Mouse (Mus musculus): ENCODE results near the gene Pkm. TPM values are rescaled to one million over a fixed set of nuclear protein-coding genes. Genes with fewer than 3 reads are reported as not detected.

Pkm gene
- total and polyA plus RNA-seq, 3 experiments = 71.6 to 2,746 (median 710) TPM

- TF ChIP-seq CHD1 (IDR thresholded peaks at IDR 0.05; ENCODE audit: low read depth, low read length) (no peak), E2F4 (IDR thresholded peaks at IDR 0.05; ENCODE audit: borderline replicate concordance, low read depth, low read length) (no peak), ETS1 (IDR thresholded peaks at IDR 0.05; ENCODE audit: low read depth, low read length) (peak; percentile 81), GABPA (IDR thresholded peaks at IDR 0.05; ENCODE audit: low read depth, low read length) (no peak), ZMIZ1 (IDR thresholded peaks at IDR 0.05; ENCODE audit: low read depth, low read length) (no peak), TCF12 (IDR thresholded peaks at IDR 0.05; ENCODE audit: low read depth, low read length) (peak; percentile 95), HCFC1 (IDR thresholded peaks at IDR 0.05; ENCODE audit: low read depth, low read length) (no peak), JUND (IDR thresholded peaks at IDR 0.05; ENCODE audit: low read depth, low read length) (no peak), BHLHE40 (IDR thresholded peaks at IDR 0.05; ENCODE audit: borderline replicate concordance, low read depth, low read length) (peak; percentile 91), UBTF (IDR thresholded peaks at IDR 0.05; ENCODE audit: borderline replicate concordance, insufficient read depth, low read depth, low read length) (no peak), ZNF384 (IDR thresholded peaks at IDR 0.05; ENCODE audit: low read depth, low read length) (no peak)
Observed at GRCm38 (mm10) chr9:59638372-59638771, 17.8 kb upstream of the Pkm start (continued).

- Histone ChIP-seq H3K9ac (ENCODE audit: control insufficient read depth, low read depth, low read length, poor library complexity, severe bottlenecking) (no peak overlapping the region), H3K36me3 (ENCODE audit: control insufficient read depth in 1 of 2, insufficient read depth in 2 of 2, low read length in 2 of 2) (peaks cover 11 to 25% of the 10 kb centered on the region in 2 experiments)
Observed at GRCm38 (mm10) chr9:59639936-59640335, 16.2 kb upstream of the Pkm start.

DNA sequence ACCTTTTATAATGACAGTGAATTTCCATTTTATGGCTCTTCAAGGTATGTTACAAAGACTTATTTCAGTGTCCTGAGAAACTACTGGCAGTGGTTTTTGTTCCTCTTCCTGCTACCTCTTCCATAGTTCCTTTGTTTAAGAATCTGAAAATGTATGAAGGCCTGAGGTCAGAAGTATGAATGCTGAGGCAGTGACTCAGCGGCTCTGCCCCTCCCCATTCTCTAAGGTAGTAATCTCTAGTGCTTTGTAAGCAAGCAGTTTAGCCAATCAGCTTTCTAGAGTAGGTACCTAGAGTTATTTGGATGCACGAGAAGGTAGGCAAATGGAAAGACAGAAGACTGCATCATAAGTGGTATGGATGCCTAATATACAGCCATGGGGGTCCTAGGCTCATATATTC is 14.8 kb upstream of the Pkm start:
- H3K36me3 ChIP-seq (ENCODE audit: control insufficient read depth in 1 of 2, insufficient read depth in 2 of 2, low read length in 2 of 2) = peaks cover 11 to 25% of the 10 kb centered on the region in 2 experiments
- H3K9me3 ChIP-seq (replicated peaks; ENCODE audit: insufficient read depth, low read length) = no peaks in the 10 kb centered on the region
- H3K27ac ChIP-seq (ENCODE audit: control insufficient read depth, low read depth, low read length) = no peak overlapping the region
- TF ChIP-seq GATA1 (IDR thresholded peaks at IDR 0.05; ENCODE audit: low read depth, low read length) = no peak
- TF ChIP-seq ZKSCAN1 (IDR thresholded peaks at IDR 0.05; ENCODE audit: low read depth, low read length) = no peak
- no peak for TF ChIP-seq USF2 (IDR thresholded peaks at IDR 0.05; ENCODE audit: borderline replicate concordance in 1 of 2, insufficient read depth in 1 of 2, low read depth in 1 of 2, low read length in 2 of 2)
- TF ChIP-seq MXI1 (IDR thresholded peaks at IDR 0.05; ENCODE audit: low read depth, low read length) = no peak
- TF ChIP-seq NELFE (IDR thresholded peaks at IDR 0.05; ENCODE audit: low read depth, low read length) = no peak
- no peak for TF ChIP-seq MYC (IDR thresholded peaks at IDR 0.05; ENCODE audit: low read depth, low read length)
- no peak for TF ChIP-seq GABPA (IDR thresholded peaks at IDR 0.05; ENCODE audit: low read depth, low read length)
- no peak for TF ChIP-seq ELF1 (IDR thresholded peaks at IDR 0.05; ENCODE audit: low read depth, low read length)
- TF ChIP-seq ETS1 (IDR thresholded peaks at IDR 0.05; ENCODE audit: low read depth, low read length) = no peak
- no peak for TF ChIP-seq UBTF (IDR thresholded peaks at IDR 0.05; ENCODE audit: borderline replicate concordance, insufficient read depth, low read depth, low read length)
- peaks cover 11 to 13% of the 10 kb centered on the region in 2 experiments for H3K4me1 ChIP-seq (ENCODE audit: control insufficient read depth in 1 of 2, insufficient read depth in 2 of 2, low read length in 2 of 2)
- DNase-seq (ENCODE audit: low read depth, low spot score) = no peak
- no peaks in the 10 kb centered on the region for H3K79me2 ChIP-seq (ENCODE audit: control insufficient read depth, insufficient read depth, low read length, poor library complexity)
- H3K27me3 ChIP-seq (ENCODE audit: control insufficient read depth in 1 of 2, insufficient read depth in 2 of 2, low read length in 2 of 2) = no peaks in the 10 kb centered on the region
- no peak overlapping the region for H3K9ac ChIP-seq (ENCODE audit: control insufficient read depth, low read depth, low read length, poor library complexity, severe bottlenecking)
- no peak overlapping the region for H3K4me3 ChIP-seq (ENCODE audit: control insufficient read depth in 1 of 2, insufficient read depth in 1 of 2, low read depth in 2 of 2, low read length in 2 of 2)

More at GRCm38 (mm10) chr9:59639936-59640335, 16.2 kb upstream of the Pkm start:
- H3K27me3 ChIP-seq (ENCODE audit: control insufficient read depth in 1 of 2, insufficient read depth in 2 of 2, low read length in 2 of 2) = no peaks in the 10 kb centered on the region
- no peaks in the 10 kb centered on the region for H3K9me3 ChIP-seq (replicated peaks; ENCODE audit: insufficient read depth, low read length)
- DNase-seq (ENCODE audit: low read depth, low spot score) = no peak
- peaks cover 11 to 13% of the 10 kb centered on the region in 2 experiments for H3K4me1 ChIP-seq (ENCODE audit: control insufficient read depth in 1 of 2, insufficient read depth in 2 of 2, low read length in 2 of 2)
- no peaks in the 10 kb centered on the region for H3K79me2 ChIP-seq (ENCODE audit: control insufficient read depth, insufficient read depth, low read length, poor library complexity)
- no peak overlapping the region for H3K4me3 ChIP-seq (ENCODE audit: control insufficient read depth in 1 of 2, insufficient read depth in 1 of 2, low read depth in 2 of 2, low read length in 2 of 2)
- no peak for TF ChIP-seq USF2 (IDR thresholded peaks at IDR 0.05; ENCODE audit: borderline replicate concordance in 1 of 2, insufficient read depth in 1 of 2, low read depth in 1 of 2, low read length in 2 of 2)
- no peak overlapping the region for H3K27ac ChIP-seq (ENCODE audit: control insufficient read depth, low read depth, low read length)

Measured in MEL (cell line).